Mouse (Mus musculus): ENCODE results near the gene Lgals4.

The Lgals4 gene

GRCm38 (mm10) chr7:28808221-28808941 lies 25.3 kb upstream of the Lgals4 start, which contains the start of gene Hnrnpl:
TSS of gene Hnrnpl (plus strand) at chr7:28808541.
- peak in 1 of 2 experiments; percentile 61 for DNase-seq (ENCODE audit: low spot score in 2 of 2)

DNA sequence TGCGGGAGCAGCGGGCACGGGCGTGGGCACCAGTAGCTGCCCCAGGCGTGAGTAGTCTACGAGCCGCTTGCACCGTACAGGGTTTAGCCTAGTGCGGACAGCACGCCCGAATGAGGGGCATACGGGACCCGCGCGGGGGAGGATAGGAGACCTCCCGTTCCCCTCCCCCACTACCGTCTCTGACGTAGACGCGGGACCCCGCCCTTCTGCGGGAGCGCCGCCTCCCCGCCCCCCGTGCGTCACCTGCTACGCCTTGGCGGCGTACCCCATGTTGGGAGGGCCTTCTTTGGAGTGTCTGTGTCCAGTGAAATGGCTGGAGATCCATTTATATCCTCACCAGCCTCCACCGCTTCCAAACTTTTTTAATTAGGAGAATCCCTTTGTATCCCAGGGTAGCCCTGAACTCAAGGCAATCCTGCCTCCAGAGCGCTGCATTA lies 24.7 kb upstream of the Lgals4 start:
- DNase-seq (ENCODE audit: low spot score in 2 of 2) = peak; percentile 95

GRCm38 (mm10) chr7:28809401-28810089 lies 24.1 kb upstream of the Lgals4 start:
- DNase-seq (ENCODE audit: low spot score in 2 of 2) = peak; percentile 39 to 56

DNA sequence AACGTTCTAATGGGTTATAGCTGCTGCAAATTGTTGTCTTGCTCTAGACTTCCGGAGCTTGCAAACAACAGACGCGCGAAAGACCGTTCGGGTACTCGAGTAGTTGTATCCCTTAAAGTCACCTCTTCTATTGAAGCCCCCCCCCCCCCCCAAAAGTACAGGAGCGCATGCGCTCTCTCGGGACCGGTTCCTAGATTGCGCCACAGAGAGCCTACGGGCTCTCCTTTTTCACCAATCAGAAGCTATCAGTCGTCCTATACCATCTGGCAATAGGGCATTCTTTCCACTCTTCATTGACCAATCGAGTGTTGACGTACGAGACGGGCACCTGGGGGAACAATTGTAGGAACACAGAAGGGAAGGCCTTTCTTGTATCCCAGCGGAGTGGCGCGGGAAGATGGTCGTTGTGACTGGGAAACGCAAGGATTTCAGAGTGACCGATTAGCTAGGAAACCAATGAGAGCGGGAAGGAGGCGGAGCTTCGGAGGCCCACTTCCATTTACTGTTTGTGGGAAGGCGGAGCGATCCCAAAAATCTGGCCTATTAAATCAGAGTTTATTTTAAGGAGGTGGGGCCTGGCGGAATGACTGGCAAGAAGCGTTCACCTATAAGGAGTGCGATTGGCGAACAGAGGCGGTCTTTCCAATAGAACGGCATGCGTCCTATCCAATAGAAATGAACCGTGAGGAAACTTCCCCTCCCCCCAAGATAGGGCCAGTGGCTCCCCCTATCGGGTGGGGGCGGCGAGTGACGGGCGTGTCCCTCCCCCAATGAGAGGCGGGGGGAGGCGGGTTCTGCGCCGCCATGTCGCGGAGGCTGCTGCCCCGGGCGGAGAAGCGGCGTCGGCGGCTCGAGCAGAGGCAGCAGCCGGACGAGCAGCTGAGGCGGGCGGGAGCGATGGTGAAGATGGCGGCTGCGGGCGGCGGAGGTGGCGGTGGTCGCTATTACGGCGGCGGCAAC lies 23.3 kb upstream of the Lgals4 start:
- DNase-seq (ENCODE audit: low spot score in 2 of 2) = peak; percentile 96 to 98

DNA sequence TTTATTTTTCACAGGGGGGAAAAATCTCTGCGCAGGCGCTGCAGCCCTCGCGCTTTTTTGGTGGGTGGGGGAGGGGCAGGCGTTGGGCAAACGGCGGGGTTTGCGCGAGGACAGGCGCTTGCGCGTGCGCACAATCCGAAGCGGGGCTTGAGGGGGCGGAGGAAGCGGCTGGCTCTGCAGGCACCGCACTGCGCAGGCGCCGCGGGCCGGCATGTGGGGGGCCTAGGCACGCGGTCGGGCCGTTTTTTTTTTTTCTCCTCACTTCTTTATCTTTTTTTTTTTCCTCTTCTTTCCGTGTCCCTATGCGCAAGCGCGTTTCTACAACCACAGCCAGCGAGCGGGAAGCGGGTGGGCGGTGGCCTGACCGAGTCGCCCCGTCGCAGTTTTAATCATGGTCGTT lies 22.4 kb upstream of the Lgals4 start:
- peak; percentile 71 to 89 for DNase-seq (ENCODE audit: low spot score in 2 of 2)

DNA sequence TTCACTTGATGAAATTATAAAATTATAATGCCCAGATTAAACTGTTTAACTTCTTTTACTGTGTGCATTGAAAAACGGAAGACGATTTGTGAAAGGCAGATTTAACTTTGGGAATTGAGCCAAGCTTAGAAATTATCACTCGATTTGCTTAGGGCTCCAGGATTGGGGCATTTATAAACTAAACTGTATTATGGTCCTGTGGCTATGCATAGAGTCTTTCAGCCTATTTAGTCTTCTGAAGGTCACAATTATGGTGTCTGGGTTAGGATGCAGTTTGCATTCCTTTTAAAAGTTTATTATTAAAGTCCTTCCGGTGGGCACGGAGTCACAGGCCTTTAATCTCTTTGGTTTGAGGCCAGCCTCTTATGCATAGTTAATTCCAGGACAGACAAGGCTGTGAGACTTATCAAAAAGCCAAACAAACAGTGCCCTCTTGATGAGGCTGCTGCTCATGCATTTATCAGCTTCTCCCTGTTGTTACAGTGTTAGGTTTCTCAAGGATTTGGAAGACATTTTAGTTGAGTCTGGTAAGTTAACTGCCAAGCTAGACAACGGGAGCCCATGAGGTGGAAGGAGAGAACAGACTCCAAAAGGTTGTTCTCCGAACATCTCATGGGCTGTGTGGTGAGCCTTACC lies 21.9 kb upstream of the Lgals4 start:
- DNase-seq (ENCODE audit: low spot score in 2 of 2) = no peak

GRCm38 (mm10) chr7:28812436-28812835 lies 21.2 kb upstream of the Lgals4 start:
- DNase-seq (ENCODE audit: low spot score in 2 of 2) = no peak

GRCm38 (mm10) chr7:28812949-28813348 lies 20.7 kb upstream of the Lgals4 start:
- no peak for DNase-seq (ENCODE audit: low spot score in 2 of 2)

GRCm38 (mm10) chr7:28814306-28815034 lies 19.2 kb upstream of the Lgals4 start:
- DNase-seq (ENCODE audit: low spot score in 2 of 2) = no peak

DNA sequence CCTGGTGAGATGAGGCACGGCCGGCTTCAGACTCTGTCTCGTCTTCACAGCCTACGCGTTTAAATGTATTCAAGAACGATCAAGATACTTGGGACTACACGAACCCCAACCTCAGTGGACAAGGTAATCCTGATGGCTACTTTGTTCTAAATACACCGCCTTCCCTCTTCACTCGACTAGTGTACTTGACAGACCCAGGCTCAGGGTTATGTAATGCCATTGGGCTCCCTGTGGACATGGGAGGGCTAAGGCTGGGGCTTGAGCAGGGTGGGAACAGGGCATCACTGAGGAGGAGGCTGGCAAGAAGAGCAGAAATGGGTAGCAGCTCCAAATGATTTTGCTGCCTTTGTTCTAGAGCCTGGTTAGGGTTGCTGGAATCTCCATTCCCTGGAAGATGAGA lies 18.4 kb upstream of the Lgals4 start:
- no peak for DNase-seq (ENCODE audit: low spot score in 2 of 2)

- no peak for DNase-seq (ENCODE audit: low spot score in 2 of 2)
These were observed 17.5 kb upstream of the Lgals4 start for GRCm38 (mm10) chr7:28816201-28816600.

DNA sequence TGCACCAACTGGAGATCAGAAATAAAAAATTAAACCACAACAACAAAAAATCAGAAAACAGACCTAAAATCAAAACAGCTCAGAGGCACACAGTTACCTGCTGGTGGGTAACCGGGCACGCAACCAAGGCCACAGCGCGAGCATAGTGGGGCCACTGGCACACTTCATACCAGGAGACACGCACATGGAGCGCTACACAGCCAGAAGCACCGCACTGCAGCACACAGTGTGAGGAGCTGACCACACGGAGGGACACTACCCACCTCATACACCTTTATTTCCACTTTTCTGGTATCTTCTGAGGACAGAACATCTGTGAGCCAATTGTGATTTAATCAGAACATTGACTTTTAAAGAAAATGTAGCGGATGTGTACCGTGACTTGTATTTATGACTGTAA lies 16.7 kb upstream of the Lgals4 start:
- DNase-seq (ENCODE audit: low spot score in 2 of 2) = no peak

- DNase-seq (ENCODE audit: low spot score in 2 of 2) = no peak
These were observed 16.1 kb upstream of the Lgals4 start for GRCm38 (mm10) chr7:28817524-28817923.

GRCm38 (mm10) chr7:28817957-28818356 lies 15.7 kb upstream of the Lgals4 start:
- DNase-seq (ENCODE audit: low spot score in 2 of 2) = no peak

DNA sequence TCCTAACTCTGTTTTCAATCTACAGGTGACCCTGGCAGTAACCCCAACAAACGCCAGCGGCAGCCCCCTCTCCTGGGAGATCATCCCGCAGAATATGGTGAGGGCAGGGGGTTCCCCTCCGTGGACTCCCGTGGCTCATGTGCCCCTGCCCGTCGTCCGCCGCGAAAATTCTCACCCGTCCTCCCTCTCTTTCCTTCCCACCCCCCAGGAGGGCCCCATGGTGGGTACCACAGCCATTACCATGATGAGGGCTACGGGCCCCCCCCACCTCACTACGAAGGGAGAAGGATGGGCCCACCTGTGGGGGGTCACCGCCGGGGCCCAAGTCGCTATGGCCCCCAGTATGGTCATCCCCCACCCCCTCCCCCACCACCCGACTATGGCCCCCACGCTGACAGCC lies 15.2 kb upstream of the Lgals4 start:
- no peak for DNase-seq (ENCODE audit: low spot score in 2 of 2)

DNA sequence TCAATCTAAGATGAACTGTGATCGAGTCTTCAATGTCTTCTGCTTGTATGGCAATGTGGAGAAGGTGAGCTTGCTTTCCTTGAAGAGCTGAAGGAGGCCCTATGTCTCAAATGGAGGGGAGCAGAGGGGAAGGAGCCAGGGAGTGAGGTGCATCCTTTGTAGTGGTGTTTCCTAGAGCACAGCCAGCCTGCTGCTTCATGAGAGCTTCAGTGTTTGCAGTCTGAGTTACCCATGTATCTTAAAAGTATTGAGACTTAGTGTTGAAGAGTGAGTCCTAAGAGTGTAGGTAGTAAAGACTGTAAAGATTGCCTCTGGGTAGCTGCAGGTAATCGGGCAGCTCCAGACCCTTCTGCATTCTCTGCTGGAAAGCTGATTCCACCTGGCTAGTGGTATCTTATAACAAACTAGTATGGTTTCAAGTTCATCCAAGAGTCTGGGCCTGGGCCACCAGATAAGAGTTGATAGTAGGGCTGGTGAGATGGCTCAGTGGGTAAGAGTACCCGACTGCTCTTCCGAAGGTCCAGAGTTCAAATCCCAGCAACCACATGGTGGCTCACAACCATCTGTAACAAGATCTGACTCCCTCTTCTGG lies 14.7 kb upstream of the Lgals4 start:
- DNase-seq (ENCODE audit: low spot score in 2 of 2) = no peak

DNA sequence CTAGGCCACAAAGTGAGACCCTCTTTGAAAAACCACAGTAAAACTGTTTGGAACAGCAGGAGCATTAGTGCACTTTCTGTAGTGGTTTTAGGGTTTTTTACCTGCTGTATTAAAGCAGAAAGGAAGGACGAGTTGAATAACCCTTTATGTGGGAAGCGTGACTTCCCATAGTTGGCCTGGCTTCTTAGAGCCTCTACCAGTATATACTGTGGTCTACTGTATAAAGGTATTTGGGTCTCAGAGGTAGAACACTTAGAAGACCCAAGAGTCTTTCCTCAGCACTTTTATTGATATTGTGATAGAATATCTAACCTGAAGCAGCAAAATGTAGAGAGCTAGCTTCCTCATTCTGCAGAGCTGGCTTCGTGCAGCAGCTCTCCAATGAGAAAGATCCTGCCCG lies 14.1 kb upstream of the Lgals4 start:
- no peak for DNase-seq (ENCODE audit: low spot score in 2 of 2)

DNA sequence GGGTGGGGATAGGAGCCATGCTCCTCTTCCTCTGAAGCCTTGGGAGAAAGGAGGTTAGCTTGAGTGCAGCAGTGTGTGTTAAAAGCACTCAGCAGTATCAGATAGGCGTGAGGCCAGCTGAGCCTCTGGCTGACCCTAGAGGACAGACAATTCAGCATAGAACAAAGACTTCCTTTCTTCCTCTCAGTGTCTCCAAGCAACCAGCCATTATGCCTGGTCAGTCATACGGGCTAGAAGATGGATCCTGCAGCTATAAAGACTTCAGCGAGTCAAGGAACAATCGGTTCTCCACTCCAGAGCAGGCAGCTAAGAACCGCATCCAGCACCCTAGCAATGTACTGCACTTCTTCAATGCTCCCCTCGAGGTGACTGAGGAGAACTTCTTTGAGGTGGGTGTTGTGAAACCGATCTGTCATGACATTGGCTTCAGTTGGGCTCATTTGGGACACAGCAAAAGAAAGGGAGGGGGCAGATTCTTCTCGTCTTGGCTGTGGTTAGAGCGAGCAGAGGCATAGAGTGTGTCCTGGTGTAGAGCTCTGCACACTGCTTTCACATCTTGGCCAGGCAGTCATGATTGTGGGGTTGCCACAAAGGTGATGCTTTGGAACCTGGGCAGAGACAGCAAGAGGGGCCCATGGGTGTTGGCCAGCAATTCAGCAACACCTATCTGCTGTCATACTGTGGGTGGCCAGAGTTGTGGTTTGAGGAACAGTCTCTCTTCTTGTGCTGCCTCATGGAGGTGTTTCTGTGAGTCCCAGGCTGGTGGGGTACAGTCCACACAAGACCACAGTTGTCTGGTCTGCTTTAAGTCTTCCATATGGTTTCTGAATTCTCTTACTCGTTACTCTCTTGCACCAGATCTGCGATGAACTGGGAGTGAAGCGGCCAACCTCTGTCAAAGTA lies 13.0 kb upstream of the Lgals4 start:
- DNase-seq (ENCODE audit: low spot score in 2 of 2) = no peak

DNA sequence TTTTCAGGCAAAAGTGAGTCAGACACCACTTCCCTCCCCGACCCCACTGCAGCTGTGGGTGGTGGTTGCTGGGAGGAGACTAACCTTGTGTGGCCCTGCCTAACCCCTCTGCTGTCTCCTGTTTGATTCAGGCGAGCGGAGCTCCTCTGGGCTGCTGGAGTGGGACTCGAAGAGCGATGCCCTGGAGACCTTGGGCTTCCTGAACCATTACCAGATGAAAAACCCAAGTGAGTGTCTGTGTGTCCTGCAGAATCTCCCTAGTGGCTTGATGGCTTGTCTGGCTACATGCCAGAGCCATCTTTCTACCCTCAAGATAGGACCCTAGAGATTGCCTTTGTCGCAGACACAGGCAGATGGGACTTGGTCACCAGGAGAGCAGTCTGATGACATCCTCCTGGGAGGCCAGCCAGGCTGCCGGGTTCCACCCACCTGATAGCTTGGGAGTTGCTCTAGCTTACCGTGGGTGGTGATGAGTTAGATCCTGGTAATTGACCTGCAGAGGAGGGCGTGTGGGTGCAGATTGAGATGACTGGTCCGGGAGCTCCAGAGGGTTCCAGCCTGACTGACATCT lies 12.3 kb upstream of the Lgals4 start:
- DNase-seq (ENCODE audit: low spot score in 2 of 2) = no peak
